Mouse (Mus musculus) E14TG2a.4 (cell line): ENCODE measurements around the gene Kctd3.

ENCODE experiments used
- CTCF ChIP-seq: conservative IDR thresholded peaks from 2 replicates; pipeline ENCODE4 v1.5.1; 2014; ENCODE audit warnings: low read length
- NANOG ChIP-seq: IDR thresholded peaks from 2 replicates; pipeline ENCODE4 v1.6.1; 2014; ENCODE audit warnings: borderline replicate concordance, low read length, mixed read lengths
- POU5F1 ChIP-seq: IDR thresholded peaks from 2 replicates; pipeline ENCODE4 v1.6.1; 2014; ENCODE audit warnings: low read length, borderline replicate concordance

DNA sequence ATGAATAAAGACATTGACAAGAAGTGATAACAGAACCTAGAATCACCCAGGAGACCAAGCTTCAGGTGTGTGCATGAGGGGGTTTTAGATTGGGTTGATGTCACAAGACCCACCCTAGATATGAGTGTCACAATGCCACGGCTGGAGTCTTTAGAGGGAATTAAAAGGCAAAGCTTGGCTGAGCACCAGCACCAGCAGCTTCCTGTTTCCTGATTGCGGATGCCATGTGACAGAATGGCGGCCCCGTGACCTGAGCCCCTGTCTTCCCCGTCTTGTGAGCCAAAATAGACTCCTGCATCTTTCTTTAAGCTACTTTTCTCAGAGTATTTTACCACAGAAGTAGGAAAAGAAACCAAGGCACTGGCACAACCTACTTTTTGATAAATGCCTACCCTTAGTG is 46.5 kb upstream of the Kctd3 start:
- no peak for TF ChIP-seq CTCF
- no peak for TF ChIP-seq NANOG
- no peak for TF ChIP-seq POU5F1
